Mouse (Mus musculus) cortical plate, adult 2 months (tissue): ENCODE measurements at regions not wholly inside any gene's neighbourhood (a gene's known extent, or its start where the extent isn't known, plus 50 kb on each side); places are given as distances from the start of the nearest gene placed in this dataset.

Experiments
- CTCF ChIP-seq: fragments of 200-500 bp; IDR thresholded peaks from 2 replicates; pipeline ENCODE4 v1.5.1; 2011; ENCODE audit warnings: mild to moderate bottlenecking, control low read depth, low read length; ENCODE audit not compliant: insufficient read depth; ENCODE audit errors: extremely low read depth
- POLR2A ChIP-seq: fragments of 200-500 bp; IDR thresholded peaks from 2 replicates; pipeline ENCODE4 v1.6.1; 2011; ENCODE audit warnings: mild to moderate bottlenecking, low read length, control low read depth; ENCODE audit not compliant: insufficient read depth; ENCODE audit errors: extremely low read depth

GRCm38 (mm10) chr6:101078294-101078693 is 244.9 kb downstream of the Ppp4r2 start:
- TF ChIP-seq POLR2A = no peak
- TF ChIP-seq CTCF = no peak
